Mouse (Mus musculus) lung, embryonic 16.5 days (tissue): Measurements from ENCODE around the gene Sorbs1. TPM values are rescaled to one million over a fixed set of nuclear protein-coding genes. Genes with fewer than 3 reads are reported as not detected.

Experiments
- ATAC-seq: fragments of 200-750 bp; cut with Nextera tagmentation; 2 replicates; pipeline ENCODE4 v1.8.0; 2017; ENCODE audit warnings: low read depth, mild to moderate bottlenecking, moderate library complexity
- H3K27ac ChIP-seq: fragments of 300-500 bp; sonication (generic); 2 replicates; pipeline ENCODE4 v1.5.1; 2014; ENCODE audit warnings: mild to moderate bottlenecking, control low read depth, low read length
- H3K27me3 ChIP-seq: fragments of 300-500 bp; sonication (generic); 2 replicates; pipeline ENCODE4 v1.6.1; 2014; ENCODE audit warnings: low read depth, low read length, mixed read lengths; ENCODE audit not compliant: control insufficient read depth, insufficient read depth
- H3K36me3 ChIP-seq: fragments of 300-500 bp; sonication (generic); 2 replicates; pipeline ENCODE4 v1.6.1; 2014; ENCODE audit warnings: low read length; ENCODE audit not compliant: control insufficient read depth, insufficient read depth
- H3K4me1 ChIP-seq: fragments of 300-500 bp; sonication (generic); replicated peaks from 2 replicates; pipeline ENCODE4 v1.6.1; 2014; ENCODE audit warnings: low read length, mixed read lengths; ENCODE audit not compliant: control insufficient read depth, insufficient read depth
- H3K4me2 ChIP-seq: fragments of 300-500 bp; sonication (generic); 2 replicates; pipeline ENCODE4 v1.6.1; 2014; ENCODE audit warnings: low read depth, low read length, control low read depth
- H3K4me3 ChIP-seq: fragments of 300-500 bp; sonication (generic); 2 replicates; pipeline ENCODE4 v1.5.1; 2014; ENCODE audit warnings: mild to moderate bottlenecking, low read length, control low read depth
- H3K9ac ChIP-seq: fragments of 300-500 bp; sonication (generic); 2 replicates; pipeline ENCODE4 v1.6.1; 2014; ENCODE audit warnings: low read length, control low read depth
- H3K9me3 ChIP-seq: fragments of 300-500 bp; sonication (generic); 2 replicates; pipeline ENCODE4 v1.6.1; 2016; ENCODE audit warnings: low read length; ENCODE audit not compliant: control insufficient read depth
- WGBS: fragments of 180-500 bp; shearing (Covaris S2); extraction: QIAGEN DNeasy Blood & Tissue Kit; methylation state at CpG from one replicate; pipeline ENCODE4 v1.1.7; 2014; 5-methylcytosine and 5-hydroxymethylcytosine counted together
- polyA plus RNA-seq: library from polyadenylated mRNA; unstranded; fragments of >200 nt; fragmentation: Nextera tagmentation; extraction: Ambion mirVana; gene quantifications from 2 replicates; pipeline ENCODE4 v1.2.1, GENCODE M21; 2015

The Sorbs1 gene
- polyA plus RNA-seq, 1 experiment from 2014 or later: 51.5 TPM

GRCm38 (mm10) chr19:40405808-40406207 is 107.8 kb downstream of the Sorbs1 start:
- no peaks in the 10 kb centered on the region for H3K27me3 ChIP-seq
- no peak overlapping the region for H3K4me3 ChIP-seq
- H3K36me3 ChIP-seq: no peaks in the 10 kb centered on the region
- H3K9ac ChIP-seq: no peak overlapping the region
- peak; percentile 11; the same call in 1 of the 2 replicates for ATAC-seq
- H3K4me2 ChIP-seq: peak overlapping the region; percentile 13; the same call in 1 of the 2 replicates
- peaks cover 20% of the 10 kb centered on the region for H3K4me1 ChIP-seq
- no peaks in the 10 kb centered on the region for H3K9me3 ChIP-seq
- peak overlapping the region; percentile 73 for H3K27ac ChIP-seq
- WGBS: 26% methylated on average over 11 of the region's 11 CpGs

GRCm38 (mm10) chr19:40404582-40404981 is 109.0 kb downstream of the Sorbs1 start:
- Histone ChIP-seq H3K4me1 (peaks cover 20% of the 10 kb centered on the region), H3K27me3 (no peaks in the 10 kb centered on the region), H3K4me2 (no peak overlapping the region), H3K36me3 (no peaks in the 10 kb centered on the region), H3K9ac (no peak overlapping the region), H3K27ac (no peak overlapping the region), H3K9me3 (no peaks in the 10 kb centered on the region), H3K4me3 (no peak overlapping the region)
- 76% methylated on average over 2 of the region's 2 CpGs for WGBS
- ATAC-seq: no peak

GRCm38 (mm10) chr19:40403999-40404398 is 109.6 kb downstream of the Sorbs1 start:
- Histone ChIP-seq H3K9me3 (no peaks in the 10 kb centered on the region), H3K4me2 (no peak overlapping the region), H3K4me1 (peaks cover 20% of the 10 kb centered on the region), H3K27ac (no peak overlapping the region), H3K9ac (no peak overlapping the region), H3K4me3 (no peak overlapping the region), H3K27me3 (no peaks in the 10 kb centered on the region), H3K36me3 (no peaks in the 10 kb centered on the region)
- ATAC-seq: no peak
- 74% methylated on average over 4 of the region's 4 CpGs for WGBS

GRCm38 (mm10) chr19:40402155-40402963 is 111.2 kb downstream of the Sorbs1 start:
- Histone ChIP-seq H3K4me2 (no peak overlapping the region), H3K4me1 (peaks cover 20% of the 10 kb centered on the region), H3K27ac (0 out of 2 replicates have a peak overlapping the region, but pooled peaks have one; percentile 0), H3K27me3 (no peaks in the 10 kb centered on the region), H3K9me3 (no peaks in the 10 kb centered on the region), H3K9ac (no peak overlapping the region), H3K36me3 (no peaks in the 10 kb centered on the region), H3K4me3 (no peak overlapping the region)
- 23% methylated on average over 15 of the region's 15 CpGs for WGBS
- no peak for ATAC-seq

GRCm38 (mm10) chr19:40401213-40401612 is 112.4 kb downstream of the Sorbs1 start:
- H3K9ac ChIP-seq: no peak overlapping the region
- H3K9me3 ChIP-seq: no peaks in the 10 kb centered on the region
- no peak overlapping the region for H3K27ac ChIP-seq
- no peak overlapping the region for H3K4me2 ChIP-seq
- peaks cover 23% of the 10 kb centered on the region for H3K4me1 ChIP-seq
- no peaks in the 10 kb centered on the region for H3K27me3 ChIP-seq
- WGBS: 18% methylated on average over 7 of the region's 7 CpGs
- no peaks in the 10 kb centered on the region for H3K36me3 ChIP-seq
- peak; percentile 63 for ATAC-seq
- no peak overlapping the region for H3K4me3 ChIP-seq

GRCm38 (mm10) chr19:40400426-40401030 is 113.1 kb downstream of the Sorbs1 start:
- H3K36me3 ChIP-seq: no peaks in the 10 kb centered on the region
- ATAC-seq: no peak
- 54% methylated on average over 11 of the region's 11 CpGs for WGBS
- H3K9ac ChIP-seq: no peak overlapping the region
- no peak overlapping the region for H3K27ac ChIP-seq
- peaks cover 25% of the 10 kb centered on the region for H3K4me1 ChIP-seq
- no peak overlapping the region for H3K4me2 ChIP-seq
- H3K4me3 ChIP-seq: no peak overlapping the region
- no peaks in the 10 kb centered on the region for H3K9me3 ChIP-seq
- no peaks in the 10 kb centered on the region for H3K27me3 ChIP-seq

GRCm38 (mm10) chr19:40395757-40396661 is 117.6 kb downstream of the Sorbs1 start:
- Histone ChIP-seq H3K9me3 (no peaks in the 10 kb centered on the region), H3K4me2 (peak overlapping the region; percentile 34), H3K4me3 (no peak overlapping the region), H3K9ac (no peak overlapping the region), H3K27ac (peak overlapping the region; percentile 91), H3K36me3 (no peaks in the 10 kb centered on the region), H3K4me1 (peaks cover 26% of the 10 kb centered on the region), H3K27me3 (no peaks in the 10 kb centered on the region)
- 74% methylated on average over 14 of the region's 14 CpGs for WGBS
- ATAC-seq: no peak

GRCm38 (mm10) chr19:40395321-40395695 is 118.3 kb downstream of the Sorbs1 start:
- peaks cover 24% of the 10 kb centered on the region for H3K4me1 ChIP-seq
- WGBS: 75% methylated on average over 12 of the region's 12 CpGs
- H3K9ac ChIP-seq: peak overlapping the region; percentile 47
- peak overlapping the region; percentile 34 for H3K4me2 ChIP-seq
- H3K36me3 ChIP-seq: no peaks in the 10 kb centered on the region
- H3K27me3 ChIP-seq: no peaks in the 10 kb centered on the region
- no peaks in the 10 kb centered on the region for H3K9me3 ChIP-seq
- H3K27ac ChIP-seq: peak overlapping the region; percentile 91
- 0 out of 2 replicates have a peak overlapping the region, but pooled peaks have one; percentile 9 for H3K4me3 ChIP-seq
- ATAC-seq: peak; percentile 10; the same call in 1 of the 2 replicates
